Mouse (Mus musculus): Measurements from ENCODE around the gene Ext2. TPM values are rescaled to one million over a fixed set of nuclear protein-coding genes. Genes with fewer than 3 reads are reported as not detected.

The Ext2 gene
- total RNA-seq, 2 experiments from 2014 or later = 2.3 to 5.8 TPM

DNA sequence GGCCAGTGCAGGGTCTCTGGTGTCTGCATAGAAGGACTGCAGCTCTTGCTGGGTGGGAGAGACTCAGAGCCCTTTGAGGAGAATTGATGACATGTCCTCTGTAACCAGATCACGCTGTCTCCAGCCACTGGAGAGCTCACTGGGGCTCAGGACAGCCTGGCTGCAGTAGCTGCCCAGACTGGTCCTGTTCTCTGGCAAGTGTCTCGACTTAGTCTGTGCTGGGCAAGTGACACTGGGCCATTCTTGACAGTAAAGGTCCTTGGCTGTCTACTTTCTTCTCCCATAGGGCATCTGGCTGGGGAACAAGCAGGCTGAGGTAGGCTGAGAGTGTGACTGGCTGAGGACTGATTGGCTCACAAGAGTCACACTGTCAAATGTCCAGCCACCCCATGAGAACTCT, 123.0 kb downstream of the Ext2 start:
- ATAC-seq (replicated peaks; ENCODE audit: low FRiP score, poor library complexity, severe bottlenecking) = no peak

GRCm38 (mm10) chr2:93696181-93696641, 126.2 kb downstream of the Ext2 start:
- ATAC-seq (replicated peaks; ENCODE audit: low FRiP score, poor library complexity, severe bottlenecking) = no peak

GRCm38 (mm10) chr2:93693101-93693500, 129.3 kb downstream of the Ext2 start:
- ATAC-seq (replicated peaks; ENCODE audit: low FRiP score, poor library complexity, severe bottlenecking) = no peak

DNA sequence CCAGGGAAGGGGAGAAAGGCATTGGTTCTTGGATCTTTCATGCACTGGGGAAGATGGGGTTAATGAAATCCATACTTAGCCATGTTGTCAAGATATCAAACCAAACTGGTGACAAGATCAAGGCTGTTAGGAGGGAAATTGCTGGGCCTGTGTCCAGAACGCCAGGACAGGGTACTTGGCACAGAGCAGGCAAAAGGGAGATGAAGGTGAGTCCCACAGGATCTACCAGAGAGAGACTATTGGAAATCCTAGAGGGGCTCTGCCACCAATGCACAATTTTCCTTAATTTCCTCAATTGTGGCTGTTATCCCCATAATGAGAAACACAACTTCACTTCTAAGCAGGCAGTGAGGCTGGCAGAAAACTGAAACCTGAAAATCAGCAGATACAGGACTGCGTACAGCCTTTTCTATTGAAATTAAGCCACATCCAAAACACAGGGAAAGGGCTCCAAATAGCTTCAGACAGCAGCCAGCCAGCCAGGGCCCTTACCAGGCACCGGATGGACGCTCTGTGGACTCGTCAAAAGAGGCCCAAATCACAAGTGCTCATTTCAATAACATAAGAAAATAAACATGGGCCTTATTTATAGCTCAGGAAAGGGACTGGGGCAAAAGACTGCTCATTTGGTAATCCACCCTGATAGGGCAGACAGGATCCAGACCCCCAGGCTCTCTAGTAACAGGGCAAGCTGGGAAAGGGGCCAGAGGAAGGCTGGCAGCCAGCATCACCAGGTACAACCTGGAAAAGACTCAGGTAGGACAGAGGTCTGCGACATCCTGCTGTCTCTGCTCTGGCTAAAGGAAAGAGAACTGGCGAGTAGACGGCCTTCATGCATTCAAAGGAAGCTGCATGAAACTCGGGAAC, 132.1 kb downstream of the Ext2 start:
- ATAC-seq (replicated peaks; ENCODE audit: low FRiP score, poor library complexity, severe bottlenecking) = no peak

DNA sequence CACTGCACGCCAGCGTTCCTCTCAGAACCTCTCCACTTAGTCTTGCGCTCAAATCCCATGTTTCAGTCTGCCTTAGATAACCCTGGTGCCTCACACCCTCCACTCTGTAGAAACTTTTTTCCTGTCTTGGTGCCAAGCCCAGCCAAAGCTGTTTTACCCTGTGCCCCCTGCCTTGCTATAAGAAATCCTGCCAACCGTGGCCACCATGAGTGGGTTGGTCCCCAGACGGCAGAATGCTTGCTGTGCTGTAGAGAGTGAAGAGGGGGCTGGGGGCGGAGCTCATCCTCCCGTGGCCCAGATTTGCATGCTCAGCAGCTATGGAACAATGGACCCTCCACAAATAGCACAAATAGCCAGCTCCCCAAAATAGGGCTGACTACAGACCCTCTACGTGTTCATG, 138.7 kb downstream of the Ext2 start:
- no peak for ATAC-seq (replicated peaks; ENCODE audit: low FRiP score, poor library complexity, severe bottlenecking)

DNA sequence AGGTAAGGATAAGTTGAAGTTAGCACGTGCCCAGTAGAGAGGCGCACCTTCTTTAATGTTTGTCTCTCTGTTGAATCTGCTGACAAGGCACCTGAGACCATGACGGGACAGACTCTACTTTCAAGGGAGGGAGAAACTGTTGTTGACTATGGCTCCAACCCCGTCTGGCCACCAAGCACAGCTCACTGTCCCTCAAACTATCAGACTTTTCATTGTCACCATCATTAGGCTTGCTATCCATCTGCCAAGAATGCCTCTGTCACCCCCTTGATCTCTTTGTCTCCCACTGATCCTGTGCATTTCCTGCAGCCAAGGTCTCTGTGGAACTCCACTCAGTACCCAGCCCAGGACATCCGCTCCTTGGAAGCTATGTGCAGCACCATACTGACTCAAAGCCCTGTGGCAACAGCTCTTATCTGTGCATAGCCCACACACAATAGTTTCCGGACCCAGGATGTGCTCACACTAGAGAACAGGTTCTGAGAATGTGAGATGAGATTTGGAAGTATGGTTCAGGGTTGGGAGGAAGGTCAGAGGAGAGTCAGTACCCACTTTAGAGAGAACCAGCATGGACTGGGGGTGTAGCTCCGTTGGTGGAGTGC, 139.7 kb downstream of the Ext2 start:
- no peak for ATAC-seq (replicated peaks; ENCODE audit: low FRiP score, poor library complexity, severe bottlenecking)

DNA sequence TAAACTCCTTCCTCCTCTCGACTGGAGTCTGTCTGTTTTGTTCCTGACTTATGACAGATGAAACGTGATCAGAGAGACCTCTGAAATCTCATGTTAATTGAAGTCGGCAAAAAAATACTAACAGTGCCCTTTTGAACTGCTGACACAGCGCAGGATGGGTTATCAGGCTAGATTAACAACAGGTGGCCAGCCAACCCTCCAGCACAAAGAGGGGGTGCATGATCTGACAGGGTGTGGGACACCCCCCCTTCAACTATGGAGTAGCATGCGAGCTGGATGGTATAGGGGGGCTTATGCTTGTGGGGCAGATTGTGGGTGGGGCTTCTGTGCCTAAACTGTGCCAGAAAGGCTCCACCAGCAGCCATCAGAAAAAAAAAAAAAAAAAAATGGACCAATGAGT, 141.0 kb downstream of the Ext2 start:
- no peak for ATAC-seq (replicated peaks; ENCODE audit: low FRiP score, poor library complexity, severe bottlenecking)

GRCm38 (mm10) chr2:93677231-93677630, 145.1 kb downstream of the Ext2 start:
- ATAC-seq (replicated peaks; ENCODE audit: low FRiP score, poor library complexity, severe bottlenecking) = no peak

DNA sequence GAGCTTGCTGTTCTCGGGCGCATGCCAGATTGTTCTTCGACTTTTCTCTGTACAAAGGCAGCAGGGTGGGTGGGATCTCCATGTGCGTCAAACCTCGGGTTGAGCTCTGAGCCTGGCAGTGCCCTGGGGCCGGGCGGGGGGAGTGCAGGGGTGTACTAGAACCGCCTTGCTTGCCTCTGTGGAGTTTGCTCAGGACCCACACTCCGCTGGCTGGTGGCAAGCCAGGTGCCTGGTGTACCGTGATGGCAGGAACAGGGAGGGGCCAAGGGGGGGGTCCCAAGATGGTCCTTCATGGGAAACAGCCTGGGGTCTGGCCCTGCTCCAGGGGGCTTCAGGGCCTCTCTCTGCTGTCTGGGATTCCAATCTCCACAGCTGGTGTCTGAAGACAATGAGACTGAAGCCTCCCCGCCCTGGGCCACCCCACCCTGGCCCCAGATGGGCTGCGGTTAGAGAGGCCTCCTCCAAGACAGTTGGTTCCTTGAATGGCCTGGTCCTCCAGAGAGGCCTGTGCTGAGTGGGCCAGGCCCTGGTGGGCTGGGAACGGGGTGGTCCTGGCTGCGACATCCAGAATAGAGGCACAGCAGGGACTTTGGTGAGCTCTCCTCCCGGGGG, 150.7 kb downstream of the Ext2 start:
- no peak for ATAC-seq (replicated peaks; ENCODE audit: low FRiP score, poor library complexity, severe bottlenecking)

GRCm38 (mm10) chr2:93666146-93666858, 156.1 kb downstream of the Ext2 start:
- ATAC-seq (replicated peaks; ENCODE audit: low FRiP score, poor library complexity, severe bottlenecking) = no peak

- ATAC-seq (replicated peaks; ENCODE audit: low FRiP score, poor library complexity, severe bottlenecking) = no peak
Observed at GRCm38 (mm10) chr2:93665472-93665871, 156.9 kb downstream of the Ext2 start.

DNA sequence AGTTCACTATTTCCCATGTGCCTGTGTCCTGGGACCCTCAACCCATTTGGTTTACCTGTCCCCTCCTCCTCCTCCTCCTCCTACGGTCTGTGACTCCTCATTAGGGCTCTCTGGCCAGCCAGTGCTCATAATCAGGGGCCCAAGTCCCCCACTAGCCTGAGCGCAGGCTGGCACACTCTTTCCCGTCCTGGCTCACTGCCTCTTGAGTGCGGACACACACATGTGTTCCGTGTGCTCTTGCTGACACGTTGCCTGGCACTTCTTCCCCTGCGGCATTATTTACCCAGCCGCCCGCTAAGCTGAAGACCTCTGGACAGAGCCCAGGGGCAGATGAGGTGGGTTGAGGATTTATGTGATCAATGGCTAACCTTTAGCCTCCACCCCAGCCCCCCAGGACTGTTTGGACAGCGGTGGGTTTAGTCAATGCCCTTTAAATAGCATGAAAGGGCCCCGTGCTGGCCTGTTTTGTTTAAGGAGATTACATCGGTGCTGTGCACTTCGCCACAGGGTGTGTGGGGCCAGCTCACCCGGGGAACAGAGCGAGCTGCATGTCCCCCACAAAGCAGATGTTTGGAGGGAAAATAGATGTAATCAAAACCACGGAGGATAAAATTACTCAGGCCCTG, 160.0 kb downstream of the Ext2 start:
- ATAC-seq (replicated peaks; ENCODE audit: low FRiP score, poor library complexity, severe bottlenecking) = no peak

DNA sequence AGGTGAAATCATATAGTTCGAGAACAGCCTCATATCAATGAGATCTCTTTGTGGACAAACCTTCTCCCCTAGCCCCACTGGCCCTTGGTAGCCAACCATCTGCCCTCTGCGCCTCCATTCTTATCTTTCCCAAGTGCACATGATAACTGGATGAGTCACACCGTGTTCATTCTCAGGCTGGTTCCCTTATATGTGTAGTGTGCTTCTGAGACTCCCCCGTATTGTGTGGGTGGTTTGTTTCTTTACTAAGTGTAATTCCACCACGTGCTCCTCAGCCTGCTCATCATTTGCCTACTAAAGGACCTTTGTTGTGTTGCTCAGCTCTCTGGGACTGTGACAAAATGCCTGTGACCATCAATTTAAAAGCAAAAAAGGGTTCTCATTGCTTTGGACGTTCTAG, 161.3 kb downstream of the Ext2 start:
- ATAC-seq (replicated peaks; ENCODE audit: low FRiP score, poor library complexity, severe bottlenecking) = no peak

GRCm38 (mm10) chr2:93659705-93660308, 162.6 kb downstream of the Ext2 start:
- no peak for ATAC-seq (replicated peaks; ENCODE audit: low FRiP score, poor library complexity, severe bottlenecking)

- no peak for ATAC-seq (replicated peaks; ENCODE audit: low FRiP score, poor library complexity, severe bottlenecking)
Observed at GRCm38 (mm10) chr2:93659004-93659403, 163.4 kb downstream of the Ext2 start.

- ATAC-seq (replicated peaks; ENCODE audit: low FRiP score, poor library complexity, severe bottlenecking) = no peak
Observed at GRCm38 (mm10) chr2:93654336-93655055, 167.9 kb downstream of the Ext2 start.

- no peak for ATAC-seq (replicated peaks; ENCODE audit: low FRiP score, poor library complexity, severe bottlenecking)
Observed at GRCm38 (mm10) chr2:93649243-93649870, 173.0 kb downstream of the Ext2 start.

DNA sequence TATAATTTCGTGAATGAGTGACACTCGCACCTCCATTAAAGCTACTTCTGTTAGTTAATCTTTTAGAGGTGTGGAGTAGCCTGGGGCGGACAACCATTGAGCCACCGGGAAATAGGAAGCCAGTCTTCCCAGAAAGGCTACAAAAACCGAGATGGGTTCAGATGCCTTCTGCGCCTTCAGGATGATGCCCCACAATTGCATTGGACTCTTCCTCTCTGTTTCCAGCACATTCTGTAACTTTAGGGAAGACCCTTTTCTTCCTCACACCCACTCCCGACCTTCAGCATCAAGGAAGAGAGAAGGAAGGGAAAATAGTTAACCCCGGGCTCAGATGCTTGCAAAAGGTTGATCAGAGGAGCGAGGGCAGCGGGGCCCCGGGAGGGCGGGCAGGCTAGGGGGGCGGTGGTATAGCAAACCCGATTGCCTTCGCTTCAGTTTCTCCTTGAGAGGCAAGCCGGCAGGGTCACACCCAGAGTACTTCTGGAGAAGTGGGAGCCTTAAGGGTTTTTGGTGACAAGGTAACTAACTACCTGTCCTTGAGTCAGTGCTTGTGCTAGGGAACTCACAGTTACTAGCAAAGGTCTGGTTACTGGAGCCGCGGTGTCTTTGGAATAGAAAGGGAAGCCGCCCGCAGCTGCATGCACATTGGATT, 174.3 kb downstream of the Ext2 start:
- ATAC-seq (replicated peaks; ENCODE audit: low FRiP score, poor library complexity, severe bottlenecking) = no peak
